Mouse (Mus musculus) liver, embryonic 11.5 days (tissue): ENCODE data around the gene Plppr3. TPM values are rescaled to one million over a fixed set of nuclear protein-coding genes. Genes with fewer than 3 reads are reported as not detected.

Source experiments
- ATAC-seq: fragments of 200-750 bp; cut with Nextera tagmentation; replicated peaks from 2 replicates; pipeline ENCODE4 v1.8.0; 2017; ENCODE audit warnings: moderate number of reproducible peaks, mild to moderate bottlenecking, moderate TSS enrichment, moderate library complexity; ENCODE audit not compliant: low FRiP score
- DNase-seq: peaks from one replicate; pipeline ENCODE4 v3.0.0-alpha.2; 2017; ENCODE audit warnings: low spot score
- H3K27ac ChIP-seq: fragments of 300-500 bp; sonication (generic); 2 replicates; pipeline ENCODE4 v1.5.1; 2014; ENCODE audit warnings: mild to moderate bottlenecking, low read depth, low read length, control low read depth
- H3K27me3 ChIP-seq: fragments of 300-500 bp; sonication (generic); replicated peaks from 2 replicates; pipeline ENCODE4 v1.6.1; 2014; ENCODE audit warnings: low read length, mixed read lengths; ENCODE audit not compliant: control insufficient read depth, insufficient read depth
- H3K36me3 ChIP-seq: fragments of 300-500 bp; sonication (generic); 2 replicates; pipeline ENCODE4 v1.6.1; 2014; ENCODE audit warnings: mild to moderate bottlenecking, low read length, moderate library complexity, mixed read lengths; ENCODE audit not compliant: control insufficient read depth, insufficient read depth
- H3K4me1 ChIP-seq: fragments of 300-500 bp; sonication (generic); replicated peaks from 2 replicates; pipeline ENCODE4 v1.6.1; 2014; ENCODE audit warnings: low read length, mixed read lengths; ENCODE audit not compliant: control insufficient read depth, insufficient read depth
- H3K4me2 ChIP-seq: fragments of 300-500 bp; sonication (generic); 2 replicates; pipeline ENCODE4 v1.6.1; 2014; ENCODE audit warnings: mild to moderate bottlenecking, control low read depth, moderate library complexity
- H3K4me3 ChIP-seq: fragments of 300-500 bp; sonication (generic); 2 replicates; pipeline ENCODE4 v1.5.1; 2014; ENCODE audit warnings: low read depth, low read length, control low read depth
- H3K9ac ChIP-seq: fragments of 300-500 bp; sonication (generic); 2 replicates; pipeline ENCODE4 v1.6.1; 2014; ENCODE audit warnings: low read depth, low read length, control low read depth
- H3K9me3 ChIP-seq: fragments of 300-500 bp; sonication (generic); 2 replicates; pipeline ENCODE4 v1.6.1; 2016; ENCODE audit warnings: low read length, inconsistent platforms, mixed read lengths; ENCODE audit not compliant: control insufficient read depth
- WGBS: fragments of 180-500 bp; shearing (Covaris S2); extraction: QIAGEN DNeasy Blood & Tissue Kit; methylation state at CpG from one replicate; pipeline ENCODE4 v1.1.7; 2014; 5-methylcytosine and 5-hydroxymethylcytosine counted together
- polyA plus RNA-seq: library from polyadenylated mRNA; unstranded; fragments of >200 nt; fragmentation: Nextera tagmentation; extraction: Ambion mirVana; gene quantifications from 2 replicates; pipeline ENCODE4 v1.2.1, GENCODE M21; 2014

The Plppr3 gene
- polyA plus RNA-seq, 1 experiment from 2014 or later, result 20.9 TPM

DNA sequence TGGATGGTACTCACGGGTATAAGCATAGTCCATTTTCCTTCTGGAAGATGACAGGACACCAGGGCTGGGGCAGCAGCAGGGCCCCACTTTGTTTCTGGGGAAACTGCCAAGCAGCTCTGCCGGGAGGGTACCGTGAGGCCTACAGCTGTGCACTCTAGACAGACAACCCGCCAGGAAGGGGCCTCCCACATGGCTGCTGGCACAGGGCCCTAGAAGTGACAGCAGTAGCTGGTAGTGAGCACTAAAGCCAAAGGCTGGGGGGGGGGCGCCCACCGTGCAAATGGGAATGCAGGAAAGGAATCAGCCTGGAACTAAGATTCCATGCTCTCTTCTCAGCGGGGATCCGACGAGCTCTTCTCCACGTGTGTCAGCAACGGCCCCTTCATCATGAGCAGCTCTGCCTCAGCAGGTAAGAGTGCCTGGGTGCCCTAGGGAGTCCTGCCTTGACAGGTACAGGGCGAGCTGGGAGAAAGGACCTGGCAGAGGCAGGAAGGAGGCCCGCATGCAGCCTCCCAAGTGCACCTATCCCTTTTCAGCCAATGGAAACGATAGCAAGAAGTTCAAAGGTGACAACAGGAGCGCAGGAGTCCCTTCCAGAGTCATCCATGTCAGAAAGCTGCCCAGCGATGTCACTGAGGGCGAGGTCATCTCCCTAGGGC, 15.9 kb downstream of the Plppr3 start:
- peak overlapping the region; percentile 99 for H3K4me2 ChIP-seq
- peak overlapping the region; percentile 99; the same call in 1 of the 2 replicates for H3K4me3 ChIP-seq
- H3K27ac ChIP-seq, result no peak overlapping the region
- H3K27me3 ChIP-seq, result no peaks in the 10 kb centered on the region
- no peak for ATAC-seq
- peaks cover 71% of the 10 kb centered on the region for H3K36me3 ChIP-seq
- H3K9ac ChIP-seq, result no peak overlapping the region; the same call in 1 of the 2 replicates
- peaks cover 21% of the 10 kb centered on the region for H3K4me1 ChIP-seq
- no peaks in the 10 kb centered on the region for H3K9me3 ChIP-seq
- 72% methylated on average over 17 of the region's 17 CpGs for WGBS
- no peak for DNase-seq

DNA sequence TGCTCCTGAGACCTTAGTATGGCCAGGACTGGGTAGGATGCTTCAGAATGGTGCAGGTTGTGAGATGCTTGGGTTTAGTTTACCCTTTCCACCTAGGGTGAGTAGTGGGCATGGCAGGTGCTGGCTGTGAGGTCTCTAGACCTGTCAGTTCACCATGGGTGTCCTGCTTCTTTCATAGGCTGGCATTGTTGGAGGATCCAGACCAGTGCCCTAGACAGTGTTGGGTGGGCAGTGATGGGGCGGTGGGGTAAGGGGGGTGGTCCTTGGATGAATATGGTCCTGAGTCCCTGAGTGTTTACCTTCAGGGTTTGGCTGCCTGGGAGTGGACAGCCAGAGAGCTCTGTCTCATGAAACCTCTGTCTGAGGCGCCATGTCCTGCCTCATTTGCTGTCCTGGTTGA, 16.5 kb downstream of the Plppr3 start:
- H3K36me3 ChIP-seq, result peaks cover 65% of the 10 kb centered on the region
- H3K9me3 ChIP-seq, result no peaks in the 10 kb centered on the region
- 86% methylated on average over 2 of the region's 2 CpGs for WGBS
- ATAC-seq (no peak), DNase-seq (no peak)
- peaks cover 26% of the 10 kb centered on the region for H3K4me1 ChIP-seq
- H3K4me3 ChIP-seq, result peak overlapping the region; percentile 99
- peak overlapping the region; percentile 99 for H3K4me2 ChIP-seq
- no peaks in the 10 kb centered on the region for H3K27me3 ChIP-seq
- no peak overlapping the region for H3K27ac ChIP-seq
- peak overlapping the region; percentile 32; the same call in 1 of the 2 replicates for H3K9ac ChIP-seq

DNA sequence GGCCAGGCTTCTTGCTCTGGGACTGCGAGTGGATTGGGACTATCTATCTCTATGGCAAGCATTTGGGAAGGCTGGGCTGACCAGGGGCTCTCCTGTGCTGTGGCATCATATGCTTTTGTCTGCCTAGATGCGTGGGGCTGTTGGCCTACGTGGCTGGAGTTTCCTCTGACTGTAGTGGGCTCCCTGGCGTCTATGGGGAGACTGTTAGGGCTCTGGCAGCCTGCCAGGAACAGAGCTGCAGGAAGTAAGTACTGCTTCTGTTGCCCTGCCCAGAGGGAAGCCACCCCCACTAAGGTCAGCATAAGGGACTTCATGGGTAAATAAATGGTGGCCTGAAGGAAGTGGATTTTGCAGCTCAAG, 17.0 kb downstream of the Plppr3 start:
- Histone ChIP-seq H3K4me3 (peak overlapping the region; percentile 99), H3K9ac (peak overlapping the region; percentile 99), H3K27me3 (no peaks in the 10 kb centered on the region), H3K36me3 (peaks cover 61% of the 10 kb centered on the region), H3K4me2 (peak overlapping the region; percentile 99), H3K27ac (peak overlapping the region; percentile 100), H3K4me1 (peaks cover 30% of the 10 kb centered on the region), H3K9me3 (no peaks in the 10 kb centered on the region)
- 40% methylated on average over 4 of the region's 4 CpGs for WGBS
- DNase-seq, result no peak
- no peak for ATAC-seq

DNA sequence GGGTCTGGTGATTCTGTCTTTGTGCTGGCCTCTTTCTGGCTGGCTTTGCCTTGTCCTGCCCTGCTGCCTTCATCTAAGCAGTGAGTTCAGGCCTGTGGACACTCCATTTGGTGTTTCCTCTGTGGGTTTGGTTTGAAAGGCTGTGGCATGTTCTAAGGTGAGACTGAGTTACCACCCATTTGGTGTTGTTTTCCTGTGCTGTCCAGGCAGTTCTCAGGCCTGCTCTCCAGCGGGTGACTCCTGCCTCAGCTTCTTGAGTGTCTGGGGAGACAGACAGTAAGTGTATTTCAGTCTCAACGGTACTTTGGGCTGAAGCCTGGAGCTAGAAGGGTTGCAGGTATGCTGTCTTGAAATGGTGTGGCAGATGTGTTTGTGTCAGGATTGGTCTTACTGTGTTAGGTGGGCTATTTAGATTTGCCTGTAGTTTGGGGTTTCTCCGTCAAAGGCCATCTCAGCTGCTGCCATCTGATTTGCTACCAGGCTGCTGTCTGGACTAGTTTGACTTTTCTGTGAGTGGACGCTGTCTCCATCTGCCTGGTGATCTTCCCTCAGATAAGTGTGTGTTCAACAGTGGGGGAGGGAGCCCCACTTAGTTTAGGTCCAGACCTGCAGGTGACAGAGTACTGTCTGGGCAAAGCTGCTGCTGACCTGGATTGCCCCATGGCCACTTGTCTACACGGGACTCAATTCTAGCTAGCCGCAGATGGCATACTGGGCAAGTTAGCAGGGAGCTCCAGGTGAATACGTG, 17.6 kb downstream of the Plppr3 start:
- H3K9ac ChIP-seq, result peak overlapping the region; percentile 99
- 50% methylated on average over 7 of the region's 7 CpGs for WGBS
- H3K4me2 ChIP-seq, result peak overlapping the region; percentile 99
- H3K36me3 ChIP-seq, result peaks cover 55% of the 10 kb centered on the region
- ATAC-seq (no peak), DNase-seq (no peak)
- H3K27ac ChIP-seq, result peak overlapping the region; percentile 100
- peaks cover 36% of the 10 kb centered on the region for H3K4me1 ChIP-seq
- H3K4me3 ChIP-seq, result peak overlapping the region; percentile 99
- no peaks in the 10 kb centered on the region for H3K9me3 ChIP-seq
- no peaks in the 10 kb centered on the region for H3K27me3 ChIP-seq

DNA sequence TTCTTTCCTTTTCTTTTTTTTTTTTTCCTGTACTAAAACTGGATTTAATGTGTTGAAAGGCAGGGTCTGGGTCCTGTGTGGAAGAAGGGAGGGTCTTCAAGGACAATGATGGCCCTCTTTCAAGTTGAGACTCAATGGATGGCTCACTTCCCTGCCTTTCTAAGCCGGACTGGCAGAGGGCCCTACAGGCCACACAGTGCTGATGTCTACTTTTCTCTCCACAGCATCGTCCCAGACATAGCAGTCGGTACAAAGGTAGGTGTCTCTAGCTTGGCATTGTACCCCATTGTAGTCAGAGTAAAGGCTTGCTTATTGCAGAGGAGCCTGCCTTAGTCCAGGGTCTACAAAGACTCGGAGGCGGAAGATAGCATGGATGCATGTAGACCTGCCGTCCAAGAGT, 18.2 kb downstream of the Plppr3 start:
- Histone ChIP-seq H3K9me3 (no peaks in the 10 kb centered on the region), H3K27ac (peak overlapping the region; percentile 100), H3K4me2 (peak overlapping the region; percentile 99), H3K36me3 (peaks cover 50% of the 10 kb centered on the region), H3K4me3 (peak overlapping the region; percentile 99), H3K4me1 (peaks cover 42% of the 10 kb centered on the region), H3K9ac (peak overlapping the region; percentile 99), H3K27me3 (no peaks in the 10 kb centered on the region)
- ATAC-seq (no peak), DNase-seq (no peak)
- 45% methylated on average over 6 of the region's 6 CpGs for WGBS

DNA sequence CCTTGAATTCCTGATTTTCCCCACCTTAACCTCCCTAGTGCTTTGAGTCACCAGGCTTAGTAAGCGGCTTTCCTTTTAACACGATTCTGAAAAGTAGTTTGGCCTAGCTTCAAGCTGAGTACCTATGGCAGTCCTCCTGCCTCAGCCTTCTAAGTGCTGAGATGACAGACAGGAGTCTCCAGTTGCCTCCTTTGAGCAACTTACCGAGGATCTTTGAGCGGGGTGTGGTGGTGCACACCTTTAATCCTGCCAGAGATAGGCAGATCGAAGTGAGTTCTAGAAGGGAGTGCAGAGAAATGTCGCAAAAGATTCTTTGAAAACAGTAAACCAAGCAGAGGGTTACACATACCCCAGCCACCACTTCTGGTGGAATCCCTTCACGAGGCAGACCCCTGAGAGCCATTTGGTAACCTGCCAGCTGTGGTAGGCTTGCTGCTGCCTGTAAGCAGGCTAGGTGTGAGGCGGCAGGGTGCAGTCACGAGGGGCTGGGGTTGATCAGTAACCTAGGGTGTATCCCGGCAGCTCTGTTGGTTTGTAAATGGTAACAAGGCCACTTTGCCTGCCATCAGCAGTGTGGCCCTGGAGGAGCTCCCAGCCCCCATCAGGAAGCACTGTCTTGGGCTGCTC, 18.8 kb downstream of the Plppr3 start:
- Histone ChIP-seq H3K4me3 (peak overlapping the region; percentile 99), H3K4me1 (peaks cover 46% of the 10 kb centered on the region), H3K27me3 (no peaks in the 10 kb centered on the region), H3K27ac (peak overlapping the region; percentile 100), H3K9me3 (no peaks in the 10 kb centered on the region), H3K36me3 (peaks cover 44% of the 10 kb centered on the region), H3K9ac (peak overlapping the region; percentile 99), H3K4me2 (peak overlapping the region; percentile 99)
- ATAC-seq (no peak), DNase-seq (no peak)
- 2% methylated on average over 10 of the region's 10 CpGs for WGBS

DNA sequence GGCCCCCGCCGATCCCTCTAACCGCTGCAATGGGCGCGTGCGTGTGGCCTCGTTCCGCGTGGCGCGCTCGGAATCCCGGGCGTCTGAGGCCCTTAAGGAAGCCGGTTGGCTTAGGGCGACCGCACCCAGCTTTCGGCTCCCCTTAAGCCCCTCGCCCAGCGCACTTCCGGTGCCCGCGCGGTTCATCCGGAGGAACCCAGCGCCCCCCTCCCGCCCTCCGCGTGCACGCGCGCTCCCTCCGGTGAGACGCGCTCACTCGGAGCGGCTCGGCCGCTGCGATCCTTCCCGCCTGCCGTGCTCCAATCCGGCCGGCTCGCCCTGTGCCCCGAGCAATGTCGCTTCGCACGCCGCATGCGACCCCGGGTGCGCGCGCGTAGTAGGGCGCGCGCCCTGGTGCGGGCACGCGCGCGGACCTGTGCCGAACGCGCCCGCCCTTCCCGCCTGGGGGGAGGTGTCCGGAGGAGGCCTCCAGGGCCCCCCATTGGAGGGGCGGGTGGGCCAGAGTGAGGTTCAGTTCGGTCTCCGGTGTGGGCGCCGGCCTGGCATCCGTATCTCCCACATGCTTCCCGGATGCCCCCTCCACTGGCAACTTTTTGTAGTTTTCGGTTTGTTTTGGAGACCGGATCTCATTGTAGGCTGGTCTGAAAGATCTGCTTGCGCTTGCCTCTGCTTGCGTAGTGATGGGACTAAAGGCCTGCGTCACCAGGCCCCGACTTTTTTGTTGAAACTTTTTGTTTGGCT, 19.5 kb downstream of the Plppr3 start:
- H3K27me3 ChIP-seq, result no peaks in the 10 kb centered on the region
- H3K4me2 ChIP-seq, result peak overlapping the region; percentile 99
- H3K4me1 ChIP-seq, result peaks cover 53% of the 10 kb centered on the region
- under 1% methylated on average over 83 of the region's 83 CpGs for WGBS
- H3K9me3 ChIP-seq, result no peaks in the 10 kb centered on the region
- DNase-seq (peak; percentile 77), ATAC-seq (peak; percentile 21)
- H3K36me3 ChIP-seq, result peaks cover 37% of the 10 kb centered on the region
- H3K9ac ChIP-seq, result peak overlapping the region; percentile 99
- H3K4me3 ChIP-seq, result peak overlapping the region; percentile 99
- peak overlapping the region; percentile 100 for H3K27ac ChIP-seq
